12 mouse cellular contexts compared by ENCODE assay signal in genomic region chr11:32558677-32559076, GRCm38 (mm10). TPM values are rescaled to one million over a fixed set of nuclear protein-coding genes. Genes with fewer than 3 reads are reported as not detected.
DNase-seq lines count a peak whose midpoint lies in the region; ATAC-seq and TF ChIP-seq lines count a peak whose summit lies in the region.
"Had no signal": no experiment of that assay in that cellular context is flagged by ENCODE, and none has a peak within 500 bp of the region (broad histone marks: within the 10 kb centered on the region; RNA-seq: fewer than 3 reads in every experiment).

No protein-coding gene starts in this region.

- no peak for TF ChIP-seq CTCF in lung, postnatal 0 days (IDR thresholded peaks at IDR 0.05)

- peak; percentile 96 for DNase-seq in heart, adult 11 months
- DNase-seq in heart, postnatal 10 days: no peak
- peak; percentile 29 for DNase-seq in lung, postnatal 36 days
- no peak for DNase-seq in lung, postnatal 0 days (ENCODE audit: low spot score)
- DNase-seq in thymus, postnatal 14 days: peak; percentile 74
- no peak for DNase-seq in adrenal gland, postnatal 25 days

- intact Hi-C loops in heart, postnatal 10 days (cut with DNase I): no loop called here

- no peak overlapping the region for H3K4me2 ChIP-seq in lung, postnatal 0 days (replicated peaks; ENCODE audit: low read depth, low read length)
- H3K4me2 ChIP-seq in limb, embryonic 13.5 days (replicated peaks): no peak overlapping the region
- H3K4me2 ChIP-seq: heart, embryonic 15.5 days; neural tube, embryonic 13.5 days had no signal

- H3K9ac ChIP-seq in lung, postnatal 0 days (replicated peaks; ENCODE audit: low read depth): no peak overlapping the region
- no peak overlapping the region for H3K9ac ChIP-seq in limb, embryonic 13.5 days
- H3K9ac ChIP-seq: heart, embryonic 15.5 days; neural tube, embryonic 13.5 days had no signal

- H3K4me3 ChIP-seq in lung, postnatal 0 days (ENCODE audit: low read depth, low read length): no peak overlapping the region
- no peak overlapping the region for H3K4me3 ChIP-seq in limb, embryonic 13.5 days
- H3K4me3 ChIP-seq: heart, embryonic 15.5 days; neural tube, embryonic 13.5 days had no signal

- H3K27ac ChIP-seq in lung, postnatal 0 days (ENCODE audit: low read length): no peak overlapping the region
- 0 out of 2 replicates have a peak overlapping the region, but pooled peaks have one; percentile 6 for H3K27ac ChIP-seq in limb, embryonic 13.5 days
- H3K27ac ChIP-seq: heart, embryonic 15.5 days; kidney, postnatal 0 days; neural tube, embryonic 13.5 days had no signal

- H3K4me1 ChIP-seq in lung, postnatal 0 days (ENCODE audit: insufficient read depth, low read depth, low read length): peaks cover under 1% of the 10 kb centered on the region; the same call in 1 of the 2 replicates
- H3K4me1 ChIP-seq in limb, embryonic 13.5 days: peaks cover 22% of the 10 kb centered on the region

- H3K27me3 ChIP-seq in lung, postnatal 0 days (replicated peaks; ENCODE audit: insufficient read depth, low read length): no peaks in the 10 kb centered on the region
- no peaks in the 10 kb centered on the region for H3K27me3 ChIP-seq in limb, embryonic 13.5 days
- H3K27me3 ChIP-seq: heart, embryonic 15.5 days; neural tube, embryonic 13.5 days had no signal

- no peak for TF ChIP-seq EP300 in lung, postnatal 0 days (IDR thresholded peaks at IDR 0.05)

- ATAC-seq in lung, postnatal 0 days: no peak
- ATAC-seq in limb, embryonic 13.5 days (ENCODE audit: low FRiP score, low read depth): peak; percentile 25; the same call in 1 of the 2 replicates
- no peak for ATAC-seq in cerebellum, adult (ENCODE audit: insufficient number of reproducible peaks, low FRiP score, low TSS enrichment)

- no peaks in the 10 kb centered on the region for H3K36me3 ChIP-seq in lung, postnatal 0 days (ENCODE audit: insufficient read depth, low read length)
- no peaks in the 10 kb centered on the region for H3K36me3 ChIP-seq in limb, embryonic 13.5 days
- H3K36me3 ChIP-seq: heart, embryonic 15.5 days; neural tube, embryonic 13.5 days had no signal

- H3K9me3 ChIP-seq in lung, postnatal 0 days (ENCODE audit: low read length): no peaks in the 10 kb centered on the region
- H3K9me3 ChIP-seq in limb, embryonic 13.5 days: no peaks in the 10 kb centered on the region
- H3K9me3 ChIP-seq: heart, embryonic 15.5 days; neural tube, embryonic 13.5 days had no signal

- WGBS in lung, postnatal 0 days: 18% methylated on average over 8 of the region's 8 CpGs
- WGBS in limb, embryonic 13.5 days: 19% methylated on average over 8 of the region's 8 CpGs

RNA-seq across cellular contexts. Expression of gene Stk10, which starts 25.6 kb away (rescaled TPM):
- 10 to 100 TPM; 13.9 to 16.7 TPM for total RNA-seq in heart, postnatal 10 days (2021)
- 1.9 and 2.4 TPM in 2 replicates for polyA plus RNA-seq in lung, postnatal 0 days (2015; fragmentation: Nextera tagmentation; extraction: Ambion mirVana)
- polyA plus RNA-seq in limb, embryonic 13.5 days (2015; fragmentation: Nextera tagmentation; extraction: Ambion mirVana): 2.6 and 3.1 TPM in 2 replicates
- 10.3 TPM in 2 replicates for total RNA-seq in adrenal gland, postnatal 25 days (2021)

RNA-seq across cellular contexts. Expression of gene Efcab9, which starts 26.8 kb away (rescaled TPM):
- under 1 TPM in 1 of 2 experiments, not detected in 1; 0.69 TPM for total RNA-seq in heart, postnatal 10 days (2021)
- polyA plus RNA-seq in lung, postnatal 0 days (2015; fragmentation: Nextera tagmentation; extraction: Ambion mirVana): 0.18 and 0.30 TPM in 2 replicates
- 0.45 TPM in 1 of 2 replicates, not detected in the other for polyA plus RNA-seq in limb, embryonic 13.5 days (2015; fragmentation: Nextera tagmentation; extraction: Ambion mirVana)
- total RNA-seq in adrenal gland, postnatal 25 days (2021): 1.5 TPM in 1 of 2 replicates, not detected in the other
- total RNA-seq: megakaryocyte-erythroid progenitor cell, adult 5-6 weeks had no signal

Comparison
In these comparisons a context has a peak if more than half of its experiments do, and no peak if none do; other contexts are left out.
1. DNase-seq: peak in heart, adult 11 months (single experiment), lung, postnatal 36 days (single experiment) and thymus, postnatal 14 days (single experiment); none in heart, postnatal 10 days (0 of 2), lung, postnatal 0 days (single experiment) and adrenal gland, postnatal 25 days (single experiment).